Mouse (Mus musculus) kidney, adult 9 months (tissue): ENCODE data around the gene Tekt4.
A peak's percentile ranks its signal among the peaks of the same experiment; 100 is the strongest.

Experiments used
- DNase-seq: peaks from one replicate; pipeline ENCODE4 v3.0.0; 2022

The Tekt4 gene

GRCm38 (mm10) chr17:25433617-25434606, 20.5 kb upstream of the Tekt4 start, which contains the start of gene Cacna1h:
Gene Cacna1h, minus strand, starts transcription at chr17:25433783.
- DNase-seq: no peak

- DNase-seq: no peak
Observed at GRCm38 (mm10) chr17:25441417-25441816, 13.0 kb upstream of the Tekt4 start.

GRCm38 (mm10) chr17:25442889-25443288, 11.5 kb upstream of the Tekt4 start:
- DNase-seq: no peak

- DNase-seq: no peak
Observed at GRCm38 (mm10) chr17:25445074-25445473, 9.3 kb upstream of the Tekt4 start.

- no peak for DNase-seq
Observed at GRCm38 (mm10) chr17:25445841-25446240, 8.6 kb upstream of the Tekt4 start.

- no peak for DNase-seq
Observed at GRCm38 (mm10) chr17:25447865-25448264, 6.5 kb upstream of the Tekt4 start.

GRCm38 (mm10) chr17:25450329-25450728, 4.1 kb upstream of the Tekt4 start:
- DNase-seq: no peak

GRCm38 (mm10) chr17:25452246-25452965, 2.0 kb upstream of the Tekt4 start:
- DNase-seq: no peak

GRCm38 (mm10) chr17:25456540-25456939, 2.1 kb downstream of the Tekt4 start:
- no peak for DNase-seq

- DNase-seq: no peak
Observed at GRCm38 (mm10) chr17:25462236-25462875, 7.9 kb downstream of the Tekt4 start.

GRCm38 (mm10) chr17:25463326-25463945, 9.0 kb downstream of the Tekt4 start:
- no peak for DNase-seq

- no peak for DNase-seq
Observed at GRCm38 (mm10) chr17:25464091-25464490, 9.7 kb downstream of the Tekt4 start.

- no peak for DNase-seq
Observed at GRCm38 (mm10) chr17:25466257-25466656, 11.8 kb downstream of the Tekt4 start.

- DNase-seq: no peak
Observed at GRCm38 (mm10) chr17:25467781-25468180, 13.4 kb downstream of the Tekt4 start.

GRCm38 (mm10) chr17:25468301-25468700, 13.9 kb downstream of the Tekt4 start:
- no peak for DNase-seq

GRCm38 (mm10) chr17:25469798-25470197, 15.4 kb downstream of the Tekt4 start:
- peak; percentile 69 for DNase-seq

- peak; percentile 39 for DNase-seq
Observed at GRCm38 (mm10) chr17:25471418-25471817, 17.0 kb downstream of the Tekt4 start.

GRCm38 (mm10) chr17:25472044-25472443, 17.6 kb downstream of the Tekt4 start:
- no peak for DNase-seq

- DNase-seq: peak; percentile 74
Observed at GRCm38 (mm10) chr17:25474330-25475077, 20.1 kb downstream of the Tekt4 start.

GRCm38 (mm10) chr17:25475946-25476744, 21.7 kb downstream of the Tekt4 start:
- peak; percentile 56 for DNase-seq

GRCm38 (mm10) chr17:25480152-25480551, 25.7 kb downstream of the Tekt4 start:
- DNase-seq: no peak
